Mouse (Mus musculus) heart, embryonic 16.5 days (tissue): Measurements from ENCODE around the gene Gadd45g. TPM values are rescaled to one million over a fixed set of nuclear protein-coding genes. Genes with fewer than 3 reads are reported as not detected.
A peak's percentile ranks its signal among the peaks of the same experiment; 100 is the strongest.

Source experiments
- ATAC-seq: fragments of 200-750 bp; cut with Nextera tagmentation; replicated peaks from 2 replicates; pipeline ENCODE4 v1.8.0; 2017; ENCODE audit warnings: moderate number of reproducible peaks; ENCODE audit not compliant: insufficient read depth, low FRiP score; ENCODE audit errors: extremely low read depth
- H3K27ac ChIP-seq: fragments of 300-500 bp; sonication (generic); 2 replicates; pipeline ENCODE4 v1.5.1; 2014; ENCODE audit warnings: mild to moderate bottlenecking, low read length, control low read depth, moderate library complexity
- H3K27me3 ChIP-seq: fragments of 300-500 bp; sonication (generic); 2 replicates; pipeline ENCODE4 v1.6.1; 2014; ENCODE audit warnings: low read length, mixed read lengths; ENCODE audit not compliant: control insufficient read depth, insufficient read depth
- H3K36me3 ChIP-seq: fragments of 300-500 bp; sonication (generic); 2 replicates; pipeline ENCODE4 v1.6.1; 2014; ENCODE audit not compliant: control insufficient read depth, insufficient read depth
- H3K4me1 ChIP-seq: fragments of 300-500 bp; sonication (generic); 2 replicates; pipeline ENCODE4 v1.6.1; 2014; ENCODE audit warnings: low read length, mixed read lengths; ENCODE audit not compliant: control insufficient read depth, insufficient read depth
- H3K4me2 ChIP-seq: fragments of 300-500 bp; sonication (generic); 2 replicates; pipeline ENCODE4 v1.6.1; 2014; ENCODE audit warnings: low read depth, mild to moderate bottlenecking, control low read depth, low read length
- H3K4me3 ChIP-seq: fragments of 300-500 bp; sonication (generic); 2 replicates; pipeline ENCODE4 v1.5.1; 2014; ENCODE audit warnings: mild to moderate bottlenecking, control low read depth, low read length
- H3K9ac ChIP-seq: fragments of 300-500 bp; sonication (generic); 2 replicates; pipeline ENCODE4 v1.6.1; 2014; ENCODE audit warnings: low read length, control low read depth
- H3K9me3 ChIP-seq: fragments of 300-500 bp; sonication (generic); replicated peaks from 2 replicates; pipeline ENCODE4 v1.6.1; 2016; ENCODE audit warnings: low read length; ENCODE audit not compliant: control insufficient read depth
- WGBS: fragments of 180-500 bp; shearing (Covaris S2); extraction: QIAGEN DNeasy Blood & Tissue Kit; methylation state at CpG from one replicate; pipeline ENCODE4 v1.1.7; 2014; 5-methylcytosine and 5-hydroxymethylcytosine counted together
- polyA plus RNA-seq: library from polyadenylated mRNA; unstranded; fragments of >200 nt; fragmentation: Nextera tagmentation; extraction: Ambion mirVana; gene quantifications from 2 replicates; pipeline ENCODE4 v1.2.1, GENCODE M21; 2015

Gene Gadd45g
- polyA plus RNA-seq, 1 experiment from 2014 or later, result 43.1 TPM

- H3K4me2 ChIP-seq, result no peak overlapping the region
- WGBS, result 72% methylated on average over 5 of the region's 5 CpGs
Observed at GRCm38 (mm10) chr13:51855584-51855983, 9.1 kb downstream of the Gadd45g start.

GRCm38 (mm10) chr13:51857156-51857555 is 10.7 kb downstream of the Gadd45g start:
- H3K36me3 ChIP-seq, result no peaks in the 10 kb centered on the region
- no peak overlapping the region for H3K9ac ChIP-seq
- H3K9me3 ChIP-seq, result no peaks in the 10 kb centered on the region
- no peaks in the 10 kb centered on the region for H3K27me3 ChIP-seq
- no peak overlapping the region for H3K4me3 ChIP-seq
- no peak for ATAC-seq
- H3K27ac ChIP-seq, result no peak overlapping the region
- peaks cover 16% of the 10 kb centered on the region for H3K4me1 ChIP-seq
- H3K4me2 ChIP-seq, result no peak overlapping the region
- 56% methylated on average over 5 of the region's 5 CpGs for WGBS

More at GRCm38 (mm10) chr13:51855584-51855983, 9.1 kb downstream of the Gadd45g start:
- no peak for ATAC-seq
- Histone ChIP-seq H3K4me1 (peaks cover 19% of the 10 kb centered on the region), H3K27me3 (no peaks in the 10 kb centered on the region), H3K9me3 (no peaks in the 10 kb centered on the region), H3K36me3 (no peaks in the 10 kb centered on the region), H3K27ac (no peak overlapping the region), H3K4me3 (no peak overlapping the region), H3K9ac (no peak overlapping the region)

GRCm38 (mm10) chr13:51858475-51858874 is 12.0 kb downstream of the Gadd45g start:
- 43% methylated on average over 4 of the region's 4 CpGs for WGBS
- no peak for ATAC-seq
- no peaks in the 10 kb centered on the region for H3K36me3 ChIP-seq
- H3K27me3 ChIP-seq, result no peaks in the 10 kb centered on the region
- peaks cover 4% of the 10 kb centered on the region for H3K4me1 ChIP-seq
- no peak overlapping the region for H3K4me2 ChIP-seq
- no peak overlapping the region for H3K9ac ChIP-seq
- no peak overlapping the region for H3K27ac ChIP-seq
- H3K4me3 ChIP-seq, result no peak overlapping the region
- H3K9me3 ChIP-seq, result no peaks in the 10 kb centered on the region

- ATAC-seq, result no peak
- Histone ChIP-seq H3K9me3 (no peaks in the 10 kb centered on the region), H3K4me1 (no peaks in the 10 kb centered on the region), H3K4me3 (no peak overlapping the region), H3K27ac (no peak overlapping the region), H3K36me3 (no peaks in the 10 kb centered on the region), H3K27me3 (no peaks in the 10 kb centered on the region), H3K4me2 (no peak overlapping the region), H3K9ac (no peak overlapping the region)
- WGBS, result 84% methylated on average over 8 of the region's 8 CpGs
Observed at GRCm38 (mm10) chr13:51859174-51859573, 12.7 kb downstream of the Gadd45g start.

- Histone ChIP-seq H3K9me3 (no peaks in the 10 kb centered on the region), H3K4me1 (no peaks in the 10 kb centered on the region), H3K4me3 (no peak overlapping the region), H3K4me2 (no peak overlapping the region), H3K27ac (no peak overlapping the region), H3K9ac (no peak overlapping the region), H3K27me3 (no peaks in the 10 kb centered on the region), H3K36me3 (no peaks in the 10 kb centered on the region)
- WGBS, result 53% methylated on average over 3 of the region's 3 CpGs
- ATAC-seq, result no peak
Observed at GRCm38 (mm10) chr13:51859798-51860197, 13.3 kb downstream of the Gadd45g start.

GRCm38 (mm10) chr13:51862750-51863149 is 16.3 kb downstream of the Gadd45g start:
- Histone ChIP-seq H3K9ac (no peak overlapping the region), H3K9me3 (no peaks in the 10 kb centered on the region), H3K4me1 (no peaks in the 10 kb centered on the region), H3K36me3 (no peaks in the 10 kb centered on the region), H3K4me2 (no peak overlapping the region), H3K27me3 (no peaks in the 10 kb centered on the region), H3K4me3 (no peak overlapping the region), H3K27ac (no peak overlapping the region)
- WGBS, result 78% methylated on average over 1 of the region's 1 CpGs
- ATAC-seq, result no peak

GRCm38 (mm10) chr13:51866151-51866659 is 19.7 kb downstream of the Gadd45g start:
- 68% methylated on average over 11 of the region's 11 CpGs for WGBS
- no peaks in the 10 kb centered on the region for H3K36me3 ChIP-seq
- no peak for ATAC-seq
- H3K27me3 ChIP-seq, result no peaks in the 10 kb centered on the region
- H3K9ac ChIP-seq, result no peak overlapping the region
- peaks cover 13% of the 10 kb centered on the region for H3K4me1 ChIP-seq
- H3K4me3 ChIP-seq, result no peak overlapping the region
- H3K27ac ChIP-seq, result no peak overlapping the region
- H3K9me3 ChIP-seq, result no peaks in the 10 kb centered on the region
- H3K4me2 ChIP-seq, result no peak overlapping the region

- Histone ChIP-seq H3K9me3 (no peaks in the 10 kb centered on the region), H3K4me3 (no peak overlapping the region), H3K4me1 (peaks cover 13% of the 10 kb centered on the region), H3K27ac (peak overlapping the region; percentile 82), H3K9ac (peak overlapping the region; percentile 38), H3K27me3 (no peaks in the 10 kb centered on the region), H3K4me2 (peak overlapping the region; percentile 19; the same call in 1 of the 2 replicates), H3K36me3 (no peaks in the 10 kb centered on the region)
- WGBS, result 27% methylated on average over 12 of the region's 12 CpGs
- ATAC-seq, result peak; percentile 69
Observed at GRCm38 (mm10) chr13:51868491-51869128, 22.1 kb downstream of the Gadd45g start.

GRCm38 (mm10) chr13:51869129-51869491 is 22.6 kb downstream of the Gadd45g start:
- peak overlapping the region; percentile 33 for H3K9ac ChIP-seq
- peak overlapping the region; percentile 19; the same call in 1 of the 2 replicates for H3K4me2 ChIP-seq
- peak overlapping the region; percentile 57 for H3K27ac ChIP-seq
- no peak for ATAC-seq
- peaks cover 13% of the 10 kb centered on the region for H3K4me1 ChIP-seq
- H3K9me3 ChIP-seq, result no peaks in the 10 kb centered on the region
- WGBS, result 79% methylated on average over 9 of the region's 9 CpGs
- H3K36me3 ChIP-seq, result no peaks in the 10 kb centered on the region
- no peak overlapping the region for H3K4me3 ChIP-seq
- H3K27me3 ChIP-seq, result no peaks in the 10 kb centered on the region
